Mouse (Mus musculus) embryonic fibroblast, embryonic 13.5 days (primary cell): Measurements from ENCODE around the gene Kcnk5.

ENCODE experiments used
- CTCF ChIP-seq: IDR thresholded peaks from 2 replicates; pipeline ENCODE4 v1.5.1; 2011; ENCODE audit warnings: mild to moderate bottlenecking, control low read depth, low read length, moderate library complexity, borderline replicate concordance; ENCODE audit not compliant: insufficient read depth
- POLR2A ChIP-seq: IDR thresholded peaks from 2 replicates; pipeline ENCODE4 v1.6.1; 2011; ENCODE audit warnings: low read depth, mild to moderate bottlenecking, control low read depth, low read length, moderate library complexity

DNA sequence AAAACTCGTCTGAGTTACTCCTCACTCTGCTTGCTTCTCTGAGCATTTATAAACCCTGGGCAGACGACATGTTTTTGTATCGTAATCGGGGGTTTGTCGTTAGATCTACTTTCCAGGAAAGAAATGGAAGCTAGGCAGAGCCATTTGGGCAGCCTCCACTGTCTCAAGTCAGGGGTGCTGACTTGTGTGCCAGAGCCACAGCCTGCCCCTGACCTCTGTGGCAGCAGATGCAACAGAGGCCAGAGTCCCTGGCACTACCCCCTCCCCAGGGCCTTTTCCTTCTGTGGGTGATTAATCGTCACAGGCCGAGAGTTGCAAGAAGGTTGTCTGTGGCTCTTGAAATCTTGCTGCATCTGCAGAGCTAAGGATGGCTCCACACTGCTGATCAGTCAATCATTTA lies 987 bp upstream of the Kcnk5 start:
- TF ChIP-seq CTCF (no peak), POLR2A (no peak)
